Mouse (Mus musculus) thymus, adult 2 months (tissue): Measurements from ENCODE around the gene Tmem274. TPM values are rescaled to one million over a fixed set of nuclear protein-coding genes. Genes with fewer than 3 reads are reported as not detected.
"Not testable (repeated sequence)": the region's sequence is repeated elsewhere in the genome, so short reads cannot be mapped to it uniquely, and the experiment has no call there.

Source experiments
- DNase-seq: peaks from one replicate; pipeline ENCODE4 v3.0.0; 2021
- H3K27ac ChIP-seq: fragments of 200-500 bp; 2 replicates; pipeline ENCODE4 v1.5.1; 2012; ENCODE audit warnings: low read length, control low read depth; ENCODE audit not compliant: control insufficient read depth, insufficient read depth
- H3K27me3 ChIP-seq: fragments of 200-500 bp; 2 replicates; pipeline ENCODE4 v1.6.1; 2012; ENCODE audit warnings: mild to moderate bottlenecking, low read length, moderate library complexity, mixed read lengths; ENCODE audit not compliant: control insufficient read depth, insufficient read depth
- H3K36me3 ChIP-seq: fragments of 200-500 bp; 2 replicates; pipeline ENCODE4 v1.6.1; 2012; ENCODE audit warnings: mild to moderate bottlenecking, low read length, moderate library complexity; ENCODE audit not compliant: control insufficient read depth, insufficient read depth
- H3K4me1 ChIP-seq: fragments of 200-500 bp; replicated peaks from 2 replicates; pipeline ENCODE4 v1.6.1; 2012; ENCODE audit warnings: low read length; ENCODE audit not compliant: control insufficient read depth, insufficient read depth
- H3K4me3 ChIP-seq: fragments of 200-500 bp; 2 replicates; pipeline ENCODE4 v1.5.1; 2012; ENCODE audit warnings: mild to moderate bottlenecking, low read length, control low read depth, moderate library complexity; ENCODE audit not compliant: control insufficient read depth, insufficient read depth
- CTCF ChIP-seq: fragments of 200-500 bp; IDR thresholded peaks from 2 replicates; pipeline ENCODE4 v1.5.1; 2012; ENCODE audit warnings: mild to moderate bottlenecking, control low read depth, low read length, moderate library complexity, borderline replicate concordance; ENCODE audit not compliant: control insufficient read depth, poor library complexity, insufficient read depth; ENCODE audit errors: extremely low read depth
- POLR2A ChIP-seq: fragments of 200-500 bp; IDR thresholded peaks from 2 replicates; pipeline ENCODE4 v1.6.1; 2012; ENCODE audit warnings: mild to moderate bottlenecking, low read length, control low read depth, moderate library complexity; ENCODE audit not compliant: control insufficient read depth, poor library complexity, insufficient read depth; ENCODE audit errors: extremely low read depth
- WGBS: fragments of 180-500 bp; shearing (Covaris S2); methylation state at CpG from one replicate; pipeline ENCODE4 v1.1.7; 2018; 5-methylcytosine and 5-hydroxymethylcytosine counted together
- polyA plus RNA-seq: library from polyadenylated mRNA; depleted of rRNA; stranded (reverse); fragments of >200 nt; gene quantifications from 2 replicates; pipeline ENCODE4 v1.2.3, GENCODE M21; 2012; rRNA removed

Gene Tmem274
- not detected in 2 replicates for polyA plus RNA-seq

GRCm38 (mm10) chr4:149477078-149477477 lies at the start of gene Tmem274:
Gene Tmem274 (plus strand): TSS chr4:149477378.
- no peak for DNase-seq
- Histone ChIP-seq H3K4me3 (no peak within 1 kb of the TSS), H3K4me1 (peaks cover 2% of the 10 kb centered on the region; the same call in 1 of the 2 replicates), H3K27me3 (no peaks in the 10 kb centered on the region), H3K36me3 (0 out of 2 replicates have a peak, but pooled peaks cover 3% of the 10 kb centered on the region), H3K27ac (no peak within 1 kb of the TSS)
- 93% methylated on average over 11 of the region's 11 CpGs for WGBS
- TF ChIP-seq CTCF = no peak
- no peak for TF ChIP-seq POLR2A

- Histone ChIP-seq H3K36me3 (no peaks in the 10 kb centered on the region), H3K4me3 (no peak overlapping the region), H3K27me3 (no peaks in the 10 kb centered on the region), H3K27ac (no peak overlapping the region), H3K4me1 (peaks cover 8% of the 10 kb centered on the region)
- 89% methylated on average over 5 of the region's 5 CpGs for WGBS
- TF ChIP-seq POLR2A (no peak), CTCF (no peak)
- DNase-seq = no peak
Observed at GRCm38 (mm10) chr4:149429592-149429991, 47.6 kb upstream of the Tmem274 start.

- not testable (repeated sequence) for H3K4me1 ChIP-seq, DNase-seq, H3K36me3 ChIP-seq
Observed at GRCm38 (mm10) chr4:149431887-149432286, 45.3 kb upstream of the Tmem274 start.

DNA sequence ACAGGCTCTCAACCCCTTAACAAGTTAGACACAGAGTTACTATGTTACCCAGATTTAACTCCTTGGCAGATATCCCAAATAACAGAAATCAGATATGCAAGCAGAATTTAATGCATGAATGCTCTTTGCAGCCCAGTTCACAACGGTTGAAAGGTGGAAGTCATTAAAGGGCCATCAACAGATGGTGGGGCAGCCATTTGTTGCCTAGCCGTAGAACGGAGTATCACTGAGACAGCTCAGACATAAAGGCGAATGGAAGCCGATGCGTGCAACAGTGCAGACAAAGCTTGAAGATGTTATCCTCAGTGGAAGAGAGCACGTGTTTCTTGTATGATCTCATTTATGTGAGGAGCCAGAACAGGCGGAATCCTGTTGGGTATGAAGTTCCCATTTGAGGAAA lies 36.6 kb upstream of the Tmem274 start:
- WGBS = 81% methylated on average over 8 of the region's 8 CpGs
- Histone ChIP-seq H3K4me3 (no peak overlapping the region), H3K27me3 (no peaks in the 10 kb centered on the region), H3K36me3 (no peaks in the 10 kb centered on the region), H3K4me1 (peaks cover 3% of the 10 kb centered on the region), H3K27ac (no peak overlapping the region)
- no peak for DNase-seq
- no peak for TF ChIP-seq POLR2A
- TF ChIP-seq CTCF = no peak

More at GRCm38 (mm10) chr4:149431887-149432286, 45.3 kb upstream of the Tmem274 start:
- not testable (repeated sequence) for H3K27ac ChIP-seq, H3K4me3 ChIP-seq, H3K27me3 ChIP-seq
- 91% methylated on average over 1 of the region's 1 CpGs for WGBS

DNA sequence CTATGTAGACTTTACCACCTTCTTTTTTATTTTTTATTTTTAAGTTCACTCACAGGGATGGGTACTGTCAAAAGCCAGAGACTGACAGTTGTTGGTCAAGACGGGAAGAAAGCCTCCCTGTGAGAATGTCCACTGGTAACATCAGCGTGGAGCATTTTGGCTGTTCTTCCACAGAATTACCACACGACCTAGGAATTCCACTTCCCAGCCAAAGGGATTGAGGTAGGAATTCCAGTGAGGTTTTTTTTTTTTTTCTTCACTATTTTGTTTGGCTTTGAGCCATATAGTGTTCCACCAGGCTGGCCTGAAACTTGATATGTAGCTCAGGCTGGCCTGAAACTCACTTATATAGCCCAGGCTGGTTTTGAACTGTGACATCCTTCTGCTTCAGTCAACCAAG lies 34.7 kb upstream of the Tmem274 start:
- H3K36me3 ChIP-seq = no peaks in the 10 kb centered on the region
- TF ChIP-seq CTCF = no peak
- H3K4me1 ChIP-seq = peaks cover 6% of the 10 kb centered on the region
- no peak overlapping the region for H3K4me3 ChIP-seq
- DNase-seq = no peak
- H3K27ac ChIP-seq = no peak overlapping the region
- no peaks in the 10 kb centered on the region for H3K27me3 ChIP-seq
- WGBS = 89% methylated on average over 3 of the region's 3 CpGs

- Histone ChIP-seq H3K4me3 (no peak overlapping the region), H3K27me3 (no peaks in the 10 kb centered on the region), H3K27ac (no peak overlapping the region), H3K4me1 (peaks cover 6% of the 10 kb centered on the region), H3K36me3 (no peaks in the 10 kb centered on the region)
- no peak for DNase-seq
- TF ChIP-seq POLR2A (no peak), CTCF (no peak)
- 85% methylated on average over 1 of the region's 1 CpGs for WGBS
Observed at GRCm38 (mm10) chr4:149444465-149444864, 32.7 kb upstream of the Tmem274 start.

GRCm38 (mm10) chr4:149444964-149445701 lies 32.0 kb upstream of the Tmem274 start:
- TF ChIP-seq CTCF = peak; percentile 87; the same call in 1 of the 2 replicates
- TF ChIP-seq POLR2A = peak; percentile 60
- under 1% methylated on average over 36 of the region's 36 CpGs for WGBS
- no peaks in the 10 kb centered on the region for H3K36me3 ChIP-seq
- peak overlapping the region; percentile 17 for H3K4me3 ChIP-seq
- H3K27ac ChIP-seq = peak overlapping the region; percentile 55
- DNase-seq = peak; percentile 83
- peaks cover 6% of the 10 kb centered on the region for H3K4me1 ChIP-seq
- H3K27me3 ChIP-seq = no peaks in the 10 kb centered on the region
